Mouse (Mus musculus): Measurements from ENCODE around the gene Napepld. TPM values are rescaled to one million over a fixed set of nuclear protein-coding genes. Genes with fewer than 3 reads are reported as not detected.
A peak's percentile ranks its signal among the peaks of the same experiment; 100 is the strongest.
"Not testable (repeated sequence)": the region's sequence is repeated elsewhere in the genome, so short reads cannot be mapped to it uniquely, and the experiment has no call there.

Gene Napepld
- polyA plus RNA-seq, 1 experiment from 2014 or later, result 3.9 TPM

DNA sequence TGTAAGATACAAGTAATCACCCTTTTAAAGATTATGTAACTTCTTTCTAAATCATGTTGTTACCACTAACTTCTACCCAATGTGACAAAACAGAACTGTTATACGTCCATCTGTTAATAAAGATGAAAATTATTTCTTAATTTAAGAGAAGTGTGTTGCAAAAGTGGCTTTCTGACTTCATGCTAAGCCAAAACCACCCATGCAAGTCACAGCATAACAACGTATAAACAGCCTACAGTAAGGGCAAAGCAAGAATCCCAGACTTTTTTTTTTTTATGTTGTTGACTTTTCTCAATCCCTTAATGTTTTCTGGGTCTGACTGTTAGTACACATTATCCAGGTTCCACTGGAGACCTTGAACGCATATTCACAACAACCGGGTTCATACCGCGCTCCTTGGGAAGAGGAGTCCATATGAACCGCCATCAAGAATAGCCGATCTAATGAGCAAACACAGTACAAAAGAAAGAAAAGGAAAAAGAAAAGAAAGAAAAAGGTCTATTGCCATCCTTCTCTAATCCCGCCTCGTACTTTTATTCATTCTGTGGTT lies 849 bp downstream of the Napepld start:
- no peaks in the 10 kb centered on the region for H3K27me3 ChIP-seq (replicated peaks; ENCODE audit: control insufficient read depth, insufficient read depth, low read length)
- H3K36me3 ChIP-seq (ENCODE audit: control insufficient read depth, insufficient read depth, low read length), result no peaks in the 10 kb centered on the region
- H3K4me3 ChIP-seq (ENCODE audit: low read depth, low read length), result peak overlapping the region; percentile 57
- H3K9me3 ChIP-seq (ENCODE audit: control insufficient read depth, low read length), result no peaks in the 10 kb centered on the region
- no peak for DNase-seq (ENCODE audit: low spot score)
- H3K4me2 ChIP-seq, result peak overlapping the region; percentile 74
- no peak for ATAC-seq (replicated peaks; ENCODE audit: low FRiP score)
- H3K9ac ChIP-seq (ENCODE audit: low read depth, low read length), result peak overlapping the region; percentile 60
- H3K4me1 ChIP-seq (replicated peaks; ENCODE audit: control insufficient read depth, insufficient read depth, low read length), result peaks cover 9% of the 10 kb centered on the region
- 23% methylated on average over 10 of the region's 10 CpGs for WGBS
- H3K27ac ChIP-seq (ENCODE audit: low read depth, low read length), result no peak overlapping the region

DNA sequence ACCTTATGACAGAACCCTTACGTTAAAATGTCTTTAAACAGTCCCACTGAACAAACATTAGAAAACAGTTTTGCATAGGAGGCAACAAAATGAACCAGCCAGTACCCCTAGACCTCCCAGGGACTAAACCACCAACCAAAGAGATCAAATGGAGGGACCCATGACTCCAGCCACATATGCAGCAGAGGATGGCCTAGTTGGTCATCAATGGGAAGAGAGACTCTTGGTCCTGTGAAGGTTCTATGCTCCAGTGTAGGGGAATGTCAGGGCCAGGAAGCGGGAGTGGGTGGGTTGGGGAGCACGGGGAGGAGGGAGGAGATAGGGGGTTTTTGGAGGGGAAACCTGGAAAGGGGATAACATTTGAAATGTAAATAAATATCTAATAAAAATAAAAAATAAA lies 1.6 kb downstream of the Napepld start:
- not testable (repeated sequence) for H3K9ac ChIP-seq (ENCODE audit: low read depth, low read length); ATAC-seq (replicated peaks; ENCODE audit: low FRiP score); H3K36me3 ChIP-seq (ENCODE audit: control insufficient read depth, insufficient read depth, low read length); H3K27me3 ChIP-seq (replicated peaks; ENCODE audit: control insufficient read depth, insufficient read depth, low read length); H3K4me1 ChIP-seq (replicated peaks; ENCODE audit: control insufficient read depth, insufficient read depth, low read length); DNase-seq (ENCODE audit: low spot score); H3K27ac ChIP-seq (ENCODE audit: low read depth, low read length); H3K9me3 ChIP-seq (ENCODE audit: control insufficient read depth, low read length); H3K4me3 ChIP-seq (ENCODE audit: low read depth, low read length); H3K4me2 ChIP-seq
- 88% methylated on average over 3 of the region's 3 CpGs for WGBS

DNA sequence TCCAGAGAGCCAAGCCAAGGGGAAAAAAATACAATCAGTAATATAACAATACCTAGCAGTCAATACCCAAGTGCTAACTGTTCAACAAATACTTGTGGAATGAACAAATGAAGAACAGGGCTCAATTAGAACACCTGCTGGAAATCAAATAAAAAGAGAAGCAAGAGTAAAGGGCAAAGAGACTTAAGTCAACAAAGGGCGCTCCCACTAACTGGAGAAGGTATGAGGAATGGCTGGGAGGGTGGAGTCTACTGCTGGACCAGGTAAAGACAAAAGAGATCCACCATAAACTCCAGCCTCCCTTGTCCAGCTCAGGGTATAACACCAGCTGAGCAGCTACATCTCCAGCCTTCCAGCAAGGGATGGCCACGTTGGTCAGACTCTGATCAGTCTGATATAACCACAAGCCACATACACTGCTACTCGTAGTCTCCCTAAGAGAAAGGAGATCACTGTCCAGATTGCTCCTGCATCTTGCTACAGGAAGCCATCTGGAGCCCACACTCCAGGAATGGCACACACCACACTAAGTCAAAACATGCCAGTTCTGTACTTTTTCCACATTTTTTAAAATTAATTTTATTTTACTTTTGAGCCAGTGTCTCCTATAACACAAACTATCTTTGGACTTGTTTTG lies 6.2 kb downstream of the Napepld start:
- no peaks in the 10 kb centered on the region for H3K4me1 ChIP-seq (replicated peaks; ENCODE audit: control insufficient read depth, insufficient read depth, low read length)
- H3K4me3 ChIP-seq (ENCODE audit: low read depth, low read length), result no peak overlapping the region
- H3K27me3 ChIP-seq (replicated peaks; ENCODE audit: control insufficient read depth, insufficient read depth, low read length), result no peaks in the 10 kb centered on the region
- no peak overlapping the region for H3K9ac ChIP-seq (ENCODE audit: low read depth, low read length)
- H3K9me3 ChIP-seq (ENCODE audit: control insufficient read depth, low read length), result no peaks in the 10 kb centered on the region
- ATAC-seq (replicated peaks; ENCODE audit: low FRiP score) (no peak), DNase-seq (ENCODE audit: low spot score) (no peak)
- no peak overlapping the region for H3K27ac ChIP-seq (ENCODE audit: low read depth, low read length)
- H3K36me3 ChIP-seq (ENCODE audit: control insufficient read depth, insufficient read depth, low read length), result no peaks in the 10 kb centered on the region
- H3K4me2 ChIP-seq, result no peak overlapping the region
- WGBS, result 63% methylated on average over 3 of the region's 3 CpGs

DNA sequence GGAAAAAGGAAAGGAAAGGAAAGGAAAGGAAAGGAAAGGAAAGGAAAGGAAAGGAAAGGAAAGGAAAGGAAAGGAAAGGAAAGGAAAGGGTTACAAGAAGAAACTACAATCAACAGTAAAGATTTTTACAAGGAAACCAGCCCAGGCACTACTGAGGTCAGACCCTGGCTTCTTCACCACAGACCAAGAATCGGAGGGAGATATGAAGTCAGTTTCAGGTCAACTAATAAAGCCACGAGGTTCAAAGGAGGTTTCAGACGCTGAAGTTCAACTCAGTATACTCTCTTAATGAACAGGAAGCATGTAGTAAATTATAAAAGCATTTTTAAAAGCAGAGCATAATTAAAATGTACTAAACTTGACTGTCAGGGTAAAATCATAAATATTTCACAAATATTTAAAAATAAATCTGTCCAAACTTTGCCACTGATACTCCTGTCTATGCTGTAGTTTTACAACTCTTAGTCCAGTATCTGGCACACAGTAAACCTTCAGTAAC lies 7.8 kb downstream of the Napepld start:
- H3K27ac ChIP-seq (ENCODE audit: low read depth, low read length), result no peak overlapping the region
- ATAC-seq (replicated peaks; ENCODE audit: low FRiP score), result no peak
- no peaks in the 10 kb centered on the region for H3K27me3 ChIP-seq (replicated peaks; ENCODE audit: control insufficient read depth, insufficient read depth, low read length)
- no peaks in the 10 kb centered on the region for H3K36me3 ChIP-seq (ENCODE audit: control insufficient read depth, insufficient read depth, low read length)
- WGBS, result 56% methylated on average over 3 of the region's 3 CpGs
- no peak overlapping the region for H3K4me3 ChIP-seq (ENCODE audit: low read depth, low read length)
- H3K4me1 ChIP-seq (replicated peaks; ENCODE audit: control insufficient read depth, insufficient read depth, low read length), result no peaks in the 10 kb centered on the region
- no peaks in the 10 kb centered on the region for H3K9me3 ChIP-seq (ENCODE audit: control insufficient read depth, low read length)
- H3K9ac ChIP-seq (ENCODE audit: low read depth, low read length), result no peak overlapping the region
- no peak overlapping the region for H3K4me2 ChIP-seq
- DNase-seq (ENCODE audit: low spot score), result no peak

DNA sequence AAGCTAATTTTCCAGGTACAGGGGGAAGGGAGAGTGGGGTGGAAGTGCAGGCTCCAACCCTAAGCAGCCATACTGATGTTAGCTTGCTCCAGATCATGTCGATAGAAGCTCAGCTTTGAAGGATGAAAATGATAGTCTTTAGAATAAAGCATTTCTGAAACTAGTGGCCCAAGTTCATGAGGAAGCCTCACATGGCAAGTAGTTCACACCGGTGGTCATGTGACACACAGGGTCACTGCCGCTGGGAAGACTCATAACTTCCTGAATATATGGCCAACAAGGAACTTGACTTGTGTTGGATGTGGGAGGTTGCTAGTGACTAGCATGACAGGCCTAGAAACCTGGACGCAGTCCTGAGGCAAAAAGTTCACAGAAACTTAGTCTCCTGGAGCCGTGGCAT lies 9.0 kb downstream of the Napepld start:
- no peak for ATAC-seq (replicated peaks; ENCODE audit: low FRiP score)
- no peak for DNase-seq (ENCODE audit: low spot score)
- no peaks in the 10 kb centered on the region for H3K27me3 ChIP-seq (replicated peaks; ENCODE audit: control insufficient read depth, insufficient read depth, low read length)
- H3K9ac ChIP-seq (ENCODE audit: low read depth, low read length), result no peak overlapping the region
- H3K36me3 ChIP-seq (ENCODE audit: control insufficient read depth, insufficient read depth, low read length), result no peaks in the 10 kb centered on the region
- no peaks in the 10 kb centered on the region for H3K4me1 ChIP-seq (replicated peaks; ENCODE audit: control insufficient read depth, insufficient read depth, low read length)
- 90% methylated on average over 5 of the region's 5 CpGs for WGBS
- no peak overlapping the region for H3K4me2 ChIP-seq
- no peak overlapping the region for H3K27ac ChIP-seq (ENCODE audit: low read depth, low read length)
- no peaks in the 10 kb centered on the region for H3K9me3 ChIP-seq (ENCODE audit: control insufficient read depth, low read length)
- H3K4me3 ChIP-seq (ENCODE audit: low read depth, low read length), result no peak overlapping the region

DNA sequence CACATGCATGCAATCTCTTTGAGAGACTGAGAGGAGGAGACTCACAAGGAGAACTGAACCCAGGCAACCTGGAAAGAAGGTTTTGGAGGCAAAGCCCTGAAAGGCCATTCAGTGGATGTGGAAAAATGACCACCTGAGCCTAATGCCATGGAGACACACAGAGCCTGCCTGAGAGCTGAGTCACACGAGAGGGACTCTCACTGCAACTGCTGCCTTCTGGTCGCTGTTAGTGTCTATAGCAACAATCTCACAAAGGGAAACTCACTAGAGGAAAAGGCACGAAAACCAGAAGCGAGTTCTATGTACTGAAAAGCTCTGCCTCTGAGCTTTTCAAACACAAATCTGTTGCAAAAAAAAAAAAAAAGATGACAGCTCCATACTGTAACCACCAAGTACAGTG lies 14.2 kb downstream of the Napepld start:
- Histone ChIP-seq H3K9me3 (ENCODE audit: control insufficient read depth, low read length) (no peaks in the 10 kb centered on the region), H3K27me3 (replicated peaks; ENCODE audit: control insufficient read depth, insufficient read depth, low read length) (no peaks in the 10 kb centered on the region), H3K4me3 (ENCODE audit: low read depth, low read length) (no peak overlapping the region), H3K4me1 (replicated peaks; ENCODE audit: control insufficient read depth, insufficient read depth, low read length) (no peaks in the 10 kb centered on the region), H3K9ac (ENCODE audit: low read depth, low read length) (no peak overlapping the region), H3K4me2 (no peak overlapping the region), H3K36me3 (ENCODE audit: control insufficient read depth, insufficient read depth, low read length) (no peaks in the 10 kb centered on the region), H3K27ac (ENCODE audit: low read depth, low read length) (no peak overlapping the region)
- DNase-seq (ENCODE audit: low spot score) (no peak), ATAC-seq (replicated peaks; ENCODE audit: low FRiP score) (0 out of 2 replicates have a peak, but pooled peaks have one; percentile 29)
- WGBS, result 45% methylated on average over 4 of the region's 4 CpGs

DNA sequence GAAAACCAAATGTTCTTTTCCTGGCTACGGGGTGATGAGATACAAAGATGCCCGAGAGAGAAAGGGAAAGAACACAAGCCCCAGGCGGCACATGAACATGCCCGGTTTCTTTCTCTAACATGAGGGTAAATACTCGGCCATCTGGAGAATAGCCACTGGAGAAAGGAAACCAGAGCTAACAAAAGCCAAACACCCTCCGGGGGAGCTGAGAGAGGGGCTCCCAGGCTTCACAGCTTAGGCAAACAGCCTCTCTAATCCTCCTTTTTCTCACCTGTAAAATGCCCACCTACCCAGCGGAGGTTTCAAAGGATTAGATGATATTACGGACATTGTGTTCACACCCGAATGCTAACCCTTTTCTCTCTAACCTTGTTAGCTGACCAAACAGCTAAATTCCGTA lies 16.2 kb downstream of the Napepld start:
- WGBS, result 65% methylated on average over 10 of the region's 10 CpGs

DNA sequence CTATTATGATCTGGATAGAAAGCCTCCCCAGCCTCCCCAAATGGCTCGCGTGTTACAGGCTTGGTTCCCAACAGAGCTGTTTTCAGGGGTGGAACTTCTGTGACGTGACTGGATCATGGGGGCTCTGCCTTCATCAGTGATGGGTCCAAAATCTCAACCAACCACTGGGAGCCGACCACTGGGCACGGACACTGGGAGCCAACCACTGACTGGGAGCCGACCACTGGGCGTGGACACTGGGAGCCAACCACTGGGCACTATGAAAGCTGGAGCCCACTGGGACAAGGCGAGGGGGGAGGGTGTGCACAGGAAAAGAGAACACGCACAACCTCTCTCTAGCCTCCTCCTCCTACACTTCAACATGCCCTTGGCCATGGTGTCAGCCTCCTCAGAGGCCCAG lies 17.4 kb downstream of the Napepld start:
- DNase-seq (ENCODE audit: low spot score) (no peak), ATAC-seq (replicated peaks; ENCODE audit: low FRiP score) (no peak)
- H3K27me3 ChIP-seq (replicated peaks; ENCODE audit: control insufficient read depth, insufficient read depth, low read length), result no peaks in the 10 kb centered on the region
- no peak overlapping the region for H3K27ac ChIP-seq (ENCODE audit: low read depth, low read length)
- H3K4me3 ChIP-seq (ENCODE audit: low read depth, low read length), result no peak overlapping the region
- H3K4me1 ChIP-seq (replicated peaks; ENCODE audit: control insufficient read depth, insufficient read depth, low read length), result 0 out of 2 replicates have a peak, but pooled peaks cover 3% of the 10 kb centered on the region
- no peaks in the 10 kb centered on the region for H3K9me3 ChIP-seq (ENCODE audit: control insufficient read depth, low read length)
- 94% methylated on average over 9 of the region's 9 CpGs for WGBS
- H3K9ac ChIP-seq (ENCODE audit: low read depth, low read length), result no peak overlapping the region
- H3K4me2 ChIP-seq, result no peak overlapping the region
- H3K36me3 ChIP-seq (ENCODE audit: control insufficient read depth, insufficient read depth, low read length), result no peaks in the 10 kb centered on the region

More for the DNA sequence above, 16.2 kb downstream of the Napepld start:
- no peaks in the 10 kb centered on the region for H3K9me3 ChIP-seq (ENCODE audit: control insufficient read depth, low read length)
- H3K4me3 ChIP-seq (ENCODE audit: low read depth, low read length), result no peak overlapping the region
- no peak overlapping the region for H3K9ac ChIP-seq (ENCODE audit: low read depth, low read length)
- no peaks in the 10 kb centered on the region for H3K27me3 ChIP-seq (replicated peaks; ENCODE audit: control insufficient read depth, insufficient read depth, low read length)
- H3K27ac ChIP-seq (ENCODE audit: low read depth, low read length), result no peak overlapping the region
- no peak overlapping the region for H3K4me2 ChIP-seq
- H3K4me1 ChIP-seq (replicated peaks; ENCODE audit: control insufficient read depth, insufficient read depth, low read length), result 0 out of 2 replicates have a peak, but pooled peaks cover 3% of the 10 kb centered on the region
- no peaks in the 10 kb centered on the region for H3K36me3 ChIP-seq (ENCODE audit: control insufficient read depth, insufficient read depth, low read length)
- DNase-seq (ENCODE audit: low spot score) (no peak), ATAC-seq (replicated peaks; ENCODE audit: low FRiP score) (no peak)

DNA sequence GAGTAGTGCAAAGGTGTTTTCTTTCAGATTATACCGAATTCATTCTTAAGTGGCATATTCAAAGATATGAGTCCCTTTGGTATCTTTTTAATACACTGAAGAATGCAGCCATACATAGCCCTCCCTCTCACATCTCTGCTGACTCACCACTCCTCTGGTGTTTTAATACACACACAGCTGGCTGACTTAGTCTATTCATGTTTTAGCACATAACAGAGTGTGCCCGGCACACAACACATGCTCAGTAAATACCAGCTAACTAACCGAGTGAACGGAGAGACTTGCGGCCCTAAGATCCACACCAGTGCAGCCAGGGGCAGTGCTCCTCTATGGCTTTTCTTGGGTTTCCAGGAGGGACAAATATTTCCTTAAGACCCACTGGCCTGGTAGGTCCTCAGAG lies 20.3 kb downstream of the Napepld start:
- WGBS, result 85% methylated on average over 5 of the region's 5 CpGs
- Histone ChIP-seq H3K9ac (ENCODE audit: low read depth, low read length) (no peak overlapping the region), H3K27me3 (replicated peaks; ENCODE audit: control insufficient read depth, insufficient read depth, low read length) (no peaks in the 10 kb centered on the region), H3K4me2 (no peak overlapping the region), H3K4me3 (ENCODE audit: low read depth, low read length) (no peak overlapping the region), H3K36me3 (ENCODE audit: control insufficient read depth, insufficient read depth, low read length) (no peaks in the 10 kb centered on the region), H3K4me1 (replicated peaks; ENCODE audit: control insufficient read depth, insufficient read depth, low read length) (0 out of 2 replicates have a peak, but pooled peaks cover 3% of the 10 kb centered on the region), H3K9me3 (ENCODE audit: control insufficient read depth, low read length) (no peaks in the 10 kb centered on the region; the same call in 1 of the 2 replicates), H3K27ac (ENCODE audit: low read depth, low read length) (no peak overlapping the region)
- no peak for DNase-seq (ENCODE audit: low spot score)
- 0 out of 2 replicates have a peak, but pooled peaks have one; percentile 29 for ATAC-seq (replicated peaks; ENCODE audit: low FRiP score)

Measured in liver, embryonic 11.5 days (tissue).